8 mouse cellular contexts compared by ENCODE assay signal in genomic region chrX:166328904-166329451, GRCm38 (mm10).
A peak's percentile ranks its signal among the peaks of the same experiment; 100 is the strongest.
DNase-seq lines count a peak whose midpoint lies in the region; ATAC-seq and TF ChIP-seq lines count a peak whose summit lies in the region.

No protein-coding gene starts in this region.

- H3K4me1 ChIP-seq in forebrain, postnatal 0 days (ENCODE audit: insufficient read depth), result 0 out of 2 replicates have a peak, but pooled peaks cover 3% of the 10 kb centered on the region

- no peak for TF ChIP-seq CTCF in layer of hippocampus, adult 2 months (conservative IDR thresholded peaks at IDR 0.05)
- TF ChIP-seq CTCF in forebrain, postnatal 0 days (IDR thresholded peaks at IDR 0.05; ENCODE audit: low read depth), result no peak

- no peak overlapping the region for H3K4me3 ChIP-seq in layer of hippocampus, adult 2 months
- H3K4me3 ChIP-seq in forebrain, postnatal 0 days (ENCODE audit: low read depth, low read length), result no peak overlapping the region

- peak overlapping the region; percentile 87 for H3K27ac ChIP-seq in layer of hippocampus, adult 2 months
- peak overlapping the region; percentile 82 for H3K27ac ChIP-seq in forebrain, postnatal 0 days (ENCODE audit: low read depth, low read length)

- H3K9me3 ChIP-seq in forebrain, postnatal 0 days (ENCODE audit: low read length), result no peaks in the 10 kb centered on the region

- H3K9ac ChIP-seq in forebrain, postnatal 0 days, result no peak overlapping the region

- WGBS in forebrain, postnatal 0 days, result 28% methylated on average over 9 of the region's 9 CpGs

- no peaks in the 10 kb centered on the region for H3K27me3 ChIP-seq in forebrain, postnatal 0 days (ENCODE audit: insufficient read depth, low read length)

- peak; percentile 73 for ATAC-seq in activated CD4-positive, CD25-positive, alpha-beta regulatory T cell, adult 4 months
- peak; percentile 90 for ATAC-seq in forebrain, postnatal 0 days

- DNase-seq in layer of hippocampus, adult 2 months (ENCODE audit: low spot score in 2 of 2), result no peak
- DNase-seq in layer of hippocampus, adult 9-10 months (ENCODE audit: low spot score), result no peak
- DNase-seq in forebrain, postnatal 0 days, result peak; percentile 66
- peak; percentile 36 for DNase-seq in lung, postnatal 36 days
- no peak for DNase-seq in adrenal gland, postnatal 10 days
- DNase-seq in adrenal gland, adult 18-20 months (ENCODE audit: low spot score in 2 of 2), result no peak
- no peak for DNase-seq in heart, postnatal 14 days

- intact Hi-C loops in heart, postnatal 14 days (cut with DNase I), result no loop called here

- no peaks in the 10 kb centered on the region for H3K36me3 ChIP-seq in forebrain, postnatal 0 days (ENCODE audit: insufficient read depth)

- H3K4me2 ChIP-seq in forebrain, postnatal 0 days (ENCODE audit: low read depth), result no peak overlapping the region

Comparison
In these comparisons a context has a peak if more than half of its experiments do, and no peak if none do; other contexts are left out.
1. DNase-seq: peak in forebrain, postnatal 0 days (single experiment) and lung, postnatal 36 days (single experiment); none in layer of hippocampus, adult 2 months (0 of 2), layer of hippocampus, adult 9-10 months (single experiment), adrenal gland, postnatal 10 days (single experiment), adrenal gland, adult 18-20 months (0 of 2) and heart, postnatal 14 days (0 of 2).